Mouse (Mus musculus) ovary, postnatal 14 days (tissue): ENCODE measurements around the gene Tnfrsf26.
"Not testable (repeated sequence)": the region's sequence is repeated elsewhere in the genome, so short reads cannot be mapped to it uniquely, and the experiment has no call there.

Source experiments
- DNase-seq: peaks from one replicate; pipeline ENCODE4 v3.0.0; 2022; ENCODE audit warnings: low spot score

The Tnfrsf26 gene

GRCm38 (mm10) chr7:143628540-143628939 lies at the start of gene Tnfrsf26:
Gene Tnfrsf26 (minus strand): TSS chr7:143628722.
- DNase-seq = no peak

- DNase-seq = no peak
These were observed 38.1 kb upstream of the Tnfrsf26 start for GRCm38 (mm10) chr7:143666427-143667311.

- no peak for DNase-seq
These were observed 34.9 kb upstream of the Tnfrsf26 start for GRCm38 (mm10) chr7:143663470-143663869.

GRCm38 (mm10) chr7:143660797-143661196 lies 32.3 kb upstream of the Tnfrsf26 start:
- no peak for DNase-seq

GRCm38 (mm10) chr7:143649769-143650346 lies 21.3 kb upstream of the Tnfrsf26 start:
- DNase-seq = not testable (repeated sequence)

DNA sequence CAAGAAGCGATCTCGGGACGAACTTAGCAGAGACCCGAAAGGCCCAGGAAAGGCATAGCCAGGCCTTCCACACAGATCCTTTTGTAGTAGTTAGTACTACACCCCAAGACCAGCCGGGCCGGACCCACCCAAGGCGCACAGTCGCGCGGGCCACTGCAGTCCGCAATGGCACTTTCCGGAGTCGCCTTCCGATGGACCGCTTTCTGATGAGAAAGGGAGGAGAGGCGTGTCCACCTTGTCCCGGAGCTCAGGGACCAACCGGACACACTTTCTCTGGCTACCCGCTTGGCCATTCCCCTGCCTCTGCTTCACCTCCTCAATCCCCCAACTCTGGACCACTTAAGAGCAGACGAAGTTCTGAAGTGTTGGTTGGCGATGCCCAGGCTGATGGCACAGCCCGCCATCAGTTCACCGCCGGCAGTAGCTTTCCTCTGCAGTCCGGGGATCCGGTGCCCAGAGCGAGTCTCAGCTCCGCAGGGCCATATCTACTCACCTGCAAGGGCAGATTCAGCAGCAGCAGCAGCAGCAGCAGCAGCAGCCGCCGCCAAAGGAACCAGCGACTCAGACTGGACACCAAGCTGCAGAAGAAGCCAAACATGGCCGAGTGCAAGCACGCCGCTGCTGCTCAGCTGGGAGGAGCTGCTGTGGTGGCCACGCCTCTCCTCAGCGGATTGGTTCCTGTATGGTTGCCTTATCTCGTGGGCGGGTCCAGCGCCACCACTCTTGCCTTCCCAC lies 20.7 kb upstream of the Tnfrsf26 start, which contains the start of gene Tnfrsf22:
Tnfrsf22 (minus strand) TSS at position 628 of the 735 bp plus-strand sequence.
- DNase-seq = peak; percentile 65

DNA sequence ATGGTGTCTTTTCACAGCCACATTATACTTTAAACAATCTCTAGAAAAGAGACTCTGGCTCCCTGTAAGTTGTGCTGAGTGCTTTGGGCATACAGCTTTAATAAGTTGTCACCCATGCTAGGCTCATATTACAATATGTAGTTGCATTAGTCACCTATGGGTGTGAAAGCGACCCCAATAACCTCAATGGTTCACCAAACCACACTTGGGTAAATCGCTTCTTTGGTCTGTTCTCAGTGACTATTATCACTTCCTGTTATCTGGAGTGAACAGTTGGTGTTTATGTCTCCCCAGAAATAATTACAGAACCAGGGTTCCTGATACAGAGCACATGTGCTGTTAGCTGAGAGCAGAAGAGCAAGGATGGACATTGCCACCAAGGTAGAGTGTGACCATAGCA lies 15.4 kb upstream of the Tnfrsf26 start:
- not testable (repeated sequence) for DNase-seq

- no peak for DNase-seq
These were observed 8.2 kb upstream of the Tnfrsf26 start for GRCm38 (mm10) chr7:143636674-143637073.

DNA sequence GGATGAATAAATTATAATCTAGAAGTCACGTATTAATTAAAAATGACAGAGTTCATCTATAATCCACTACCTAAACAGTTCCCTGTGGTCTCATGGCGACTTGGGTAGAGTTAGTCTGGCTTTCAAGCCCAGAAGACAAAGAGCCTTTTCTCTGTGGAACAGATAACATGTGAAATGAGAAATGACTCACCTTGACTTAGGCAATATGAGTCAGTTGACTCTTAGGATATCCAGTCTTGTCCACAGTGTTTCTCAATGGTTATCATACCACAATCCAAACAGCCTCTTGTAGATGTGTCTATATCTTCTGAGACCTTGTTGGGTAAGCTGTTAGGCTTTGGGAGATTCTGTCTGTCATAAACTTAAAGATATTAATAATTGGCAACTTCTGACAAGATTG lies 3.0 kb upstream of the Tnfrsf26 start:
- DNase-seq = no peak

GRCm38 (mm10) chr7:143629501-143629900 lies 979 bp upstream of the Tnfrsf26 start:
- no peak for DNase-seq

- no peak for DNase-seq
These were observed 801 bp downstream of the Tnfrsf26 start for GRCm38 (mm10) chr7:143627555-143628286.

DNA sequence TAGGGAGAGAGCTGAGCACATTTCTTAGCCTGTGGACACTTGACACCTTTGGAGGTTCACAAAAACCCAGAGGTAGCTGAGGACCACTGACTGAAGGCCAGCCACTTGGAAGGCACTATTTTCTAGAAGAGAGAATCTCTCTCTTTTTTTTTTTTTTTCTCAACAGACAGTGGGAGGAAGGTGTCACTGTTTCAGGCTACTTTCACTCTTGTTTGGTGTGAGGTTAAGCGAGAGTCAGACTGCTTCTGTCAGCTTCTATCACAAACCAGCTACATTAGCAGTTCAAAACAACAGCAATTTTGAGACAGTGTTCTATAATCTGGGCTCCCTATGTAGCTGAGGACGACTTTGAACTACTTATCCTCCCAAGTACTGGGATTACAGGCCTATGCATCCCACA lies 2.3 kb downstream of the Tnfrsf26 start:
- no peak for DNase-seq

GRCm38 (mm10) chr7:143625151-143625550 lies 3.4 kb downstream of the Tnfrsf26 start:
- no peak for DNase-seq

GRCm38 (mm10) chr7:143624561-143624960 lies 4.0 kb downstream of the Tnfrsf26 start:
- DNase-seq = no peak

DNA sequence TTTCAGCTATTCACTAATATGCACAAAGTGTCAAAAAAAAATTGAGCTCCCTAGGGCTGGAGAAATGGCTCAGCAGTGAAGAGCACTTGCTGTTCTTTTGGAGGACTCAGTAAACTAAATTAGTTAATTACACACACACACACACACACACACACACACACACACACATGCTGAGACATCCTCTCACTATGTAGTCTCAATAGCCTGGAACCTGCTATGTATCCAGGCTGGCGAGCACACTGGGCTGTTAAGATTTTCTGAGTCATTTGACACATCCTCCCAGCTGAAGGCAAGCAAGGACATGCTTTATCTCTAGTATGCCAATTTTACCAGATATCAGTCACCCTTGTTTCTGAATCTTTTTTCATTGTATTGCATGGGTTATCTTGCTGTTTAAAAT lies 7.6 kb downstream of the Tnfrsf26 start:
- DNase-seq = no peak

DNA sequence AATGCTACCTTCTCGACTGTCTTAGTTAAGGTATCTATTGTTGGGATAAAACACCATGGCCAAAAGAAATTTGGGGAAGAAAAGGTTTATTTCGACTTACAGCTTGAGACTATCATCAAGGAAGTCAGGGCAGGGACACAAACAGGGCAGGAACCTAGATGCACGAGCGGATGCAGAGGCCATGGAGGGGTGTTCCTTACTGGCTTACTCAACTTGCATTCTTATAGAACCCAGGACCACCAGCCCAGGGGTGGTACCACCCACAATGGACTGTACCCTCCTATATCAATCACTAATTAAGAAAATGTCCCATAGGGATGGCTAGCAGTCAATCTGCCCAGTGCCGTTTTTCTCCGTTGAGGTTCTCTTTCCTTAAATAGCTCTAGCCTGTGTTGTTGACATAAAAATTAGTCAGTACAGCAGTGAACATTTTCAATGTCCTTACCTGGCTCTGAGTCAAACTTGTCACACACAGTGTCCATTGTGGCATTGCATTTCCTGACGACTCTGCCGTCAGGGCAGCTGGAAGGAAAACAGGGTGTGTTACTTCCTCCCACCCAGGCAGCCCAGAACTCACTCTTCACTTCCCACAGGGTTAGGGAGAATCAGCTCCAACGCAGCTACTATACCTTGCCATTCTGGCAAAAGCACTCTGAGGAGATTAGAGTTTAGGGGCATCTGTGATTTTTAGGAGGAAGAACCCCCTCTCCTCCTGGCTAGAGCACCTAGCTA lies 14.0 kb downstream of the Tnfrsf26 start:
- no peak for DNase-seq

DNA sequence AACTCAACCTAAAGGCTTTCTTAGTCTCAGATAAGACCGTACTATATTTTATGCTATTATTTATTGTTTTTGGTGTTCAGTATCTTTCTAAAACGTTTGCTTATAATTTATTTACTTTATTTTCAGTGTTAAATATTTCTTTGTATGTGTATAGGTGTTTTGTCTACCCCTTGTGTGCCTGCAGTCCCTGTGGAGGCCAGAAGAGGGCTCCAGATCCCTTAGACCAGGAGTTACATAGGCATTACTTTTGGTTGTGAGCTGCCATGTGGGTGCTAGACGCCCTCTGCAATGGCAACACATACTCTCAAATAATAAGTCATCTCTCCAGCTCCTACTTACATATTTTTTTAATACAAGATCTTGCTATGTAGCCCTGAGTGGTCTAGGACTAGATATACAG lies 16.3 kb downstream of the Tnfrsf26 start:
- no peak for DNase-seq

DNA sequence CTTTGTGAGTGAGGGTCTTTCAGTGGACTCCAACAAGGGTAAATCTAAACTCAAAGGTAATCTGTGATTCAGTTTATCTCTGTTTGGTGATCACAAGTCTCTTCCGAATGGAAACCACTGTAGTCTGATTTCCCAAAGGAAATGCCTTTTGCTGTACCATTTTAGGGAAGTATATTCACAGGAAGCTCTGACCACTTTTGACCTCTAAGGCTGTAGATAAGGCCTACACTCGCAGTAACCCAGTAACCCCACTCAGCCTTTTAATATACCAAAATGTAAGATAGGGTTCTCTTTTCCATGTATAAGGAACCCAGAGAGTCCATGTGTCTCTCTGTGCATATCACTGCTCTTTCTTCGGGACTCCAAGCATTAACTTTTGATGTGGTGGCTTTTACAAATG lies 23.2 kb downstream of the Tnfrsf26 start:
- DNase-seq = no peak

DNA sequence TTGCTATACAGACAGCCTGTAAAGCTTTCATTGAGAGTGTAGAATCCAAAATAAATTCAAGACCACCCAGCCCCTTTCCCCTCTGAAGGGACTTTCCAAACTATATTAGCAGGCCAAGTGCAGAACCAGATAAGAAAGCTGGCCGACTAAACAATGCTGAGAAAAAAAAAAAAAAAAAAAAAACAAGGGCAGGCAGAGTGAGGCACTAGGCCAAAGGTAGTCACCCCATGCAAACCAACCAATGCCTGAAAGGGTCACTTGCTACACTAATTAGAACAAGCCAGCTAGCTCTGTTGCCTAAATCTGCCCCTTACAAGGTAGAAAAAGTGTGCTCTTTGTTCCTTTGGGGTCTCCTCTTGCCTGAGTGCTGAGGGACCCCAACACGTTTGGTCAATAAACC lies 23.6 kb downstream of the Tnfrsf26 start:
- DNase-seq = no peak

- DNase-seq = no peak
These were observed 26.8 kb downstream of the Tnfrsf26 start for GRCm38 (mm10) chr7:143601705-143602104.

DNA sequence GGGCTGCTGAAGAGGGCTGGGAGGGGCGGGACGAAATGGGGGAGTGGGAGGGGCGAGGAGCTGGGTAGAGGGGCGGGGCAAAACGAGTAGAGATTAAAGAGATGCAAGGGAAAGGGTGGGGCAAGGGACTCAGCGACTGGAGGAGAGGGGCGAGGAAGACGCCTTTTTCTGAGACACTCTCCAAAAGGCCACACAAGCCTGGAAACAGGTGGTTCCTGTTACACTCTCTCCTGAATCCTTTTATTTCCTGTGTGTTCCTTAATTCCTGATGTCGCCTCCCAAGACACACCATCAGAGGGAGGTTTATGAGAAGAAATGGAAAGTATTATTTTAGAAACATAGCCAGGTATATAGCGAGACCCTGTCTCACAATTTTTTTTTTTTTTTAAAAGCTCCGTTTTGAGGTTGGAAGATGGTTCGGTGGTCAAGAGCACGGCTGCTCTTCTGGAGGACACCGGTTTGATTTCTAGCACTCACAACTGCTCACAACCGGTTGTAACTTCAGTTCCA lies 28.2 kb downstream of the Tnfrsf26 start:
- no peak for DNase-seq
